Mouse (Mus musculus) brain, adult 2 months (tissue): Measurements from ENCODE around the gene Aspdh.

Experiments used
- DNase-seq: peaks from one replicate; pipeline ENCODE4 v3.0.0; 2011; ENCODE audit warnings: low read depth, low spot score

Aspdh gene

DNA sequence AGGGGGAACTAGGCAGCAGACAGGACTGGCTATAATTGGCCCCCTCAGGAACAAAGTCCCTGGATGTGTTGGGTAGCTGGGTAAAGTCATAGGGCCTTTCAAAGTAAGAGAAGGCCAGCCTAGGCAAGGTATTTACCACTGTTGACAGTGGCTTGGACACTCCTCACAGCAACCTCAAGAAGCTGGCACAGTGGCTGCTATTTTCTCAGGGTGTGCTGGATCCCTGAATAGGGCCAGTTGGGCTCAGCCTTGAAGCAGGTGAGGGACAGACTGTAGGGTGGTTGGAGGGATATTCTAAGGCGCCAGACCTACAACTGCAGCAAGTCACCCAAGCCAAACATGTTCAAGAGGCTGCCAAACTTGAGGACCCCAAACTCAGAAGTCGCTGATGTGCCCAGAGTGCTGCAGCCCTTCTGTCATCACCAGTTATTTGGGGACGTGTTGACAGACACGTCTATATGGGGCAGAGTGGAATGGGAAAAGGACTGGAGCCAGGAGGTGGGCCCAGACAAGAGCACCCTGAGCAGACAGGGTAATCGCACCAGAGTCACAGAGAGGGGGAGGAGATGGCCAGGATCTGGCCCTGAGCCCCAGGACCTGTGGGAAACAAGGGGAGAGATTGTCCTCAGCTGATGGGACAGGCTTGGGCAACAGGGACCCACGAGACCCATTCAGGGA lies 6.8 kb downstream of the Aspdh start:
- DNase-seq: peak; percentile 82

DNA sequence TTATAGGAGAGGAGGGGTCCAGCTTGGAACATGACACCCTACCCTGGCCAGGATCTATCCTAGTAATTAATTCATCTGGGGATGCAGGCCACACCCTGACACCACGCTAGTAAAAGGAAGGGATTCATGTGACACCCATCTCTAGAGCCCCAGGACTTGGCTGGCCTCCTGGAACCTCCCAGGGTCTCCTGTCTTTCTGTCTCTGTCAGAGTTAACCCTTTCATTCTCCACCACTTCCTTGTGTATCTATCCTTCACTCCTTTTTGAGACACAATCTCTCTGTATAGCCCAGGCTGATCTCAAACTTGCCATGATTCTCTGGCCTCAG lies 7.3 kb downstream of the Aspdh start:
- DNase-seq: no peak

DNA sequence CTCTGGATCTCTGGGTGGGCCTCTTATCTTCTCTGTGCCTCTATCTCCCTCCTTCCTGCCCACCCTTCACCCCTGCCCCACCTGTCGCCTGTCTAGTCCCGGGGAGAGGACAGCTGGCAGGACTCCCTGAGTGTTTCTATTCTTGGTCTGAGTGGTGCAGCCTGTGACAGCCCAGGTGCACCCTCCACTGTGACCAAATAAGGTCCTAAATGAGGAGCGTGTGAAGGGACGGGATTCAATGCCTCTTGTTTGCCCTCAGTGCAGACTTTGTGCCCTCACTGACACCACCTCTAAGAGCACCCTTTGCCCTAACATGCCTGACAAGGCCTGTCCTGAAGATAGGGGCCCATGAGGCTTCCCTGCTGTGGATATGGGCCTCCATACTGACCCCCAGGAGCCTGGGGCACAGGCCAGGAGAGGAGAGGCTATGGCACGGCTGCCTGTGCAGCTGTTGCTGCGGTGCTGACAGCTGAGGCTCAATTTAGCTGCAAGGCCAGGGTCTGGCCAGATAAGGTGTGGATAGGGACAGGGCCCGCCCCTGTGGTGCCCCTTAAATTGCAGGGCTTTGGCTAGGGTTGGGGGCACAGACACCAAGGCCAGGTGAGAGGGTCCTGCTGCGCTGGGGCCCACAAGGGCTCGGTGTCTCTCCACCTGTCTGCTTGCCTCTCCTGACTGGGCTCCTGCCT lies 7.9 kb downstream of the Aspdh start:
- DNase-seq: peak; percentile 63

- peak; percentile 96 for DNase-seq
Measured at GRCm38 (mm10) chr7:44474419-44474818, 9.2 kb downstream of the Aspdh start.

DNA sequence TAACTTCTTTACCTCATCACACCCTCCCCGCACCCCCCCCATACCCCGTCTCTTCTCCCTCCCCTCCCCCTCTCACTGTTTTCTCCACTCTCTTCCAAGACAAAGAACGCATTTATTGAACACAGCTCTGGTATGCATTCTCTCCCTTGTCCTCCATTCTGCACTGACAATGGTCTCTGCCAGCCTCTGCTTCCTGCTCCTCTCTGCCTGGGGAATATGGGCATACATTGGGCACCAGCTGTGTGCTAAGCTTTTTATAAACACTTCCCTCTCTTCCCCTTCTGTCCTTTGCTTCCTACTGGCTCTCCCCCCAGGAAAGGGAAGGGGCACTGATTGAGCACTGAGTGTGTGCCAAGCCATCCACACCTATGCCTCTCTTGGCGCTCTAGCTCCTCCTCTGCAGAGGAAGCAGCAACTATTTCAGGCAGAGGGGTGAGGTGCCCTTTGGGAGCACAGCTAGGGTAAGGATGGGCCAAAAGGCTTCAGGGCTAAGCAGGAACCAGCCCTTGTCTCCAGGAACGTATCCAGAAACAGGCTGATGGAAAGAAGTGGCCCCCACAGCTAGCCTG lies 9.9 kb downstream of the Aspdh start:
- DNase-seq: peak; percentile 79

GRCm38 (mm10) chr7:44482836-44483435 lies 17.7 kb downstream of the Aspdh start:
- no peak for DNase-seq

DNA sequence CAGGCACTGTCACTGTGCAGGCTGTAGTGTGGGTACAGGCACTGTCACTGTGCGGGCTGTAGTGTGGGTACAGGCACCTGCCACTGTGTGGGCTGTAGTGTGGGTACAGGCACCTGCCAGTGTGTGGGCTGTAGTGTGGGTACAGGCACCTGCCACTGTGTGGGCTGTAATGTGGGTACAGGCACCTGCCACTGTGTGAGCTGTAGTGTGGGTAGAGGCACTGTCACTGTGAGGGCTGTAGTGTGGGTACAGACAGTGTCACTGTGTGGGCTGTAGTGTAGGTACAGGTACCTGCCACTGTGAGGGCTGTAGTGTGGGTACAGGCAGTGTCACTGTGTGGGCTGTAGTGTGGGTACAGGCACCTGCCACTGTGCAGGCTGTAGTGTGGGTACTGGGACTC lies 18.9 kb downstream of the Aspdh start:
- no peak for DNase-seq

- peak; percentile 93 for DNase-seq
Measured at GRCm38 (mm10) chr7:44484841-44485571, 19.8 kb downstream of the Aspdh start.

DNA sequence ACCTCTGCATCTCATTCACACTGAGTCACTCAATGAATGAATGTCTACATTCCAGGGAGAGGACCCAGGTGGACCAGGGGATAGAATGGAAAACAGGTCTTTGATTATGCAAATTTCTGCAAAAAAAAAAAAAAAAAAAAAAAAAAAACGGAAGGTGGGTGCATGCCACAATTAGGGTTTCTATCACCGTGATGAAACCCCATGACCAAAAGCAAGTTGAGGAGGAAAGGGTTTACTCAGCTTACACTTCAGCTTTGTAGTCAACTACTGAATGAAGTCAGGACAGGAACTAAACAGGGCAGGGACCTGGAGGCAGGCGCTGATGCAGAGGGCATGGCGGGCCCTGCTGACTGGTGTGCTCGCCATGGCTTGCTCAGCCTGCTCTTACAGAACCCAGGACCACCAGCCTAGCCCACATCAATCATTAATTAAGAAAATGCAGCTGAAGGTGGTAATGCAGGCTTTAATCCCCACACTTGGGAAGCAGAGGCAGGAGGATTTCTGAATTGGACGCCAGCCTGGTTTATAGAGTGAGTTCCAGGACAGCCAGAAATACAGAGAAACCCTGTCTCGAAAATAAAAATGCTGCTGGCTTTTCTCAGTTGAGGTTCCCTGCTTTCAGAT lies 20.5 kb downstream of the Aspdh start:
- no peak for DNase-seq

DNA sequence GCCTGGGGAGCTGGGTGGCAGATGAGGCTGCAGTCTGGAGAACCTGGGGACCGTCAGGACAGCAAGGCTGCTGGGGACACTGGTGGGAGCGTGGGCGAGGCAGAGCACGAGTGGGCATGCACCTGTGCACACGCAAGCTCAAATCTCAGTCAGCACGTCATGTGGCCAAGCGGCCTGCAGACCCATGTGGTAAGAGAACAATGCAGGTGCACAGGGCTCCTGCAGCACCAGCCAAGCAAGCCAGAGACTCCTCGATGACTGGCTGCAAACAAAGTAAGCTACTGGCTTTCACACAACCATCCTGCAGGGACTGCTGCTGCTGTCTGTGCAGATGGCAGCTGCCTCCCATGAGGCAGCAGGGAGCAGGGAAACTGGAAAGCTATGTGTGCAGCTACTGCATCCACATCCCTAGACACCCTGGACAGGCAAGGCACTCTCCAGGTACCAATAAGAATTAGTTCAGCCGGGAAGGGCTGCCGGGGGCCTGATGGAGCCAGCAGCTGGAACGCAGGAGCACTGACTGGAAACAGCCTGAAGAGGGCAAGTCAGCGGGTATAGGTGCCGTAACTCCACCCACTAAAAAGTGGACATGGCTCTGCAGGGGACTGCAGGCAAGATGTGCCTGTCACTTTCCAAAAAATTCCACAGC lies 21.9 kb downstream of the Aspdh start:
- peak; percentile 68 for DNase-seq

- DNase-seq: no peak
Measured at GRCm38 (mm10) chr7:44487936-44488335, 22.7 kb downstream of the Aspdh start.

- no peak for DNase-seq
Measured at GRCm38 (mm10) chr7:44488545-44488944, 23.4 kb downstream of the Aspdh start.

GRCm38 (mm10) chr7:44490281-44490680 lies 25.1 kb downstream of the Aspdh start:
- no peak for DNase-seq

DNA sequence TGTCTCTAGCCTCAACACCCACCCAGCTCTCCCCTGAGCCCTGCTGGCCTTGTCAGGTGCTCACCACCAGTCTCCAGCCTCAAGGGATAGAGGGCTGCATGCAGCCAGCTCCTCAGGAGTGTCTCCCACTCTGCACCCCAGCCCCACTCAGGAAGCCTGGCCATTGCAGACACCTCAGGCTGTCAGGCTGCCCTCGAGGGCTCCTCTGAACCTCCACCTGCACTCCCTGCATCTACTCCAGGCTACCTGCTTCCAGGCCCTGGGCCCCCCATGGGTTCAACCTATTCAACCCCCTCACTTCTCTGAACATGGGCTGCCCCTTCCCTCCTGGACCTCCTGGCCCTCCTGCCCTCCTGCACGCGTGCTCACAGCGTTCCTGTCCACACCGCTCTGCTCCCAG lies 26.2 kb downstream of the Aspdh start:
- no peak for DNase-seq

- no peak for DNase-seq
Measured at GRCm38 (mm10) chr7:44492166-44492826, 27.1 kb downstream of the Aspdh start.

- no peak for DNase-seq
Measured at GRCm38 (mm10) chr7:44494681-44495080, 29.5 kb downstream of the Aspdh start.

- no peak for DNase-seq
Measured at GRCm38 (mm10) chr7:44495086-44495485, 29.9 kb downstream of the Aspdh start.

DNA sequence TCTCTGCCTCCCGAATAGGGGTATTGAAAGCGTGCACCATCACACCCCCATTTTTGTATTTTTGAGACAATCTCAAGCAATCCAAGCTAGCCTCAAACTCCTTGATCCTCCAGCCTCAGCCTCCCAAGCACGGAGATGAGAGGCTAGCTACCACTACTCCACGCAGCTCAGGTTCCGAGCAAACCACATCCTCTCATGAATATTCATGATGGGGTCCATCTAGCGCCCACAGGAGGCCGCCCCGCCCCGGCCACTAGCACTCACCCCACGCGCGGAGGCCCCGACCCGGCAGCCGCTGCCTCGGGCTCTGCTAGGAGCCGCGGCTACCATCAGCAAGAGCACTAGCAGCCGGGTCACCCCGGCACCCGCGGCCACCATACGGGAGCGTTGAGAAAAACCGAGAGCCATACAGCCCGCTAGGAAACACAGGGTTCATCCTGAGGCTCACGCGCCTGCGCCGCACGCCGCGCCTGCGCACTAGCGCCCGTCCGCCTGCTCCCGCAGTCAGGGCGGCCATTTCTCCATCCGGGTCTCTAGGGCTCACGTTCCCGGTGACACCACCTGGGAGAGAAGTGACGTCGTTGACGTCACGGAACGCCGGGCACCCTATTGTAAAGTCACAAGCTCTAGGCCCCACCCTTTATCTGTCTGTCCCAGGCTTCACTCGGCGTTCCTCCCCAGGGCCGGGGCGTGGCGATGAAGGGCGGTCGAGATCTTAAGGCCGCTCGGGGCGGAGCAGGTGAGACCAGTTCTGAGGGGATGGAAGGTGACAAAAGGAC lies 31.0 kb downstream of the Aspdh start, which contains the start of the genes Emc10 and Fam71e1:
Gene Emc10 (minus strand): TSS at position 538 of the 779 bp plus-strand sequence.
Gene Fam71e1 (plus strand): TSS at position 590 of the 779 bp plus-strand sequence.
- peak; percentile 99 for DNase-seq

DNA sequence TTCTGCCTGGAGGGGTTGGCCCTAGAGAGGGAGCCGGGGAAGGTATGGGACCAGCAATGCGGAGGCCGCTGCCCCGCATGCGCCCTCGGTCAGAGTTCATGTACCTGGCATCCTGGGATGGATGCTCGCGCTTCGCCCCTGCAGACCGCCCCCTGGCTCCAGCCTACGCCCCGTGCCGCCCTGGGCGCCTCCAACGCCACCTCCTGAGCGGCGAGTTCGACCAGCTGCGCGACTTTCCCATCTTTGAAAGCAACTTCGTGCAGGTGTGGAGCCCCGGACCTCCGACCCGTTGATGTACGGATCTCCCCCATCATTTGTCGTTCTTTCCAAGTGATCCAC lies 31.5 kb downstream of the Aspdh start:
- no peak for DNase-seq
